Mouse (Mus musculus): ENCODE measurements around the gene Plekhg5.

- TF ChIP-seq CTCF (IDR thresholded peaks at IDR 0.05) (no peak), POLR2A (IDR thresholded peaks at IDR 0.05; ENCODE audit: insufficient read depth, low read depth, low read length) (no peak), EP300 (IDR thresholded peaks at IDR 0.05; ENCODE audit: insufficient read depth, low read depth, low read length) (no peak)
Measured at GRCm38 (mm10) chr4:152083611-152084220, 11.4 kb downstream of the Plekhg5 start.
